Mouse (Mus musculus): ENCODE data around the gene Cyb5rl. TPM values are rescaled to one million over a fixed set of nuclear protein-coding genes. Genes with fewer than 3 reads are reported as not detected.

The Cyb5rl gene
- polyA plus RNA-seq (2012; rRNA removed) = 7.7 and 10.4 TPM in 2 replicates

DNA sequence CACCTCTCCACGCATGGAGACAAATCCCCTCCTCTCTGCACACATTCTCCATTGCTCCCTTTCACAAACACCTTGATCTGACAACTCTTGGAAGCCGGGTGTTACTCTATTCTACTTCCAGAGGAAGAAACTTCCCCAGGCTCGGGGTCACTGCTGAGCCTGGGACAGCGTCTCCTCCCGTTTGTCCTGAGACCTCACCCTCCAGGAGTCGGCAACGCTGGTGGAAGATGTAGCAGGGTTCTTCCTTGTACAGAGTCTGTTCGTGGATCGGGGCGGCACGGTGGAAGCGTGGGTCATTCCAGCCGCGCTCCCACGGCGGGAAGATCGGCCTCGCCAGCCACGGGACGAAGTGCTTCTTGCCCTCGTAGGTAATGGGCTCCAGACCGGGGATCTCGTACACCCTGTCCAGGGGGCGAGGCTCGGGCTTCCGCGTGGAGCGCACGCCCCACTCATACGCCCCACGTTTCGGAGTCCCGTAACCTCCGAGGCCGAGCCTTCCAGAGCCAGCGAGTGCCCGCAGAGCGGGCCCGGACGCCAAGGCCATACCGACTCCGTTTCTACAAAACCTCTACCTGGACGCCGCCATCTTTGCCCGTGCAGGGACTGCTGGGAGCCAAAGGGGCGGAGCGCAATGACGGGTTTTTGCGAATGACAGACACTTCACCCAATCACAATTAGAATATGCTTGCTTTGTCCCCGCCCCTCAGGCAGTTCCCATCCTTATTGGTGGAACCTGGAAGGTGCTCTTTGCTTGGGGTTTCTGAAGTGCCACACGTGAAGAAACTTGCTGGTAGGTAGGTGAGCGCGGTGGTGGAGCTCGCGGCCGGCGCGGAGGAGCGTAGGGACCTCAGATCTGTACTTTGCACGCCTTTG is at the start of gene Cyb5rl, which contains the start of gene Mrpl37:
Gene Cyb5rl, plus strand, starts transcription at position 737 of the 873 bp plus-strand sequence.
Gene Mrpl37, minus strand, starts transcription at position 617 of the 873 bp plus-strand sequence.

DNA sequence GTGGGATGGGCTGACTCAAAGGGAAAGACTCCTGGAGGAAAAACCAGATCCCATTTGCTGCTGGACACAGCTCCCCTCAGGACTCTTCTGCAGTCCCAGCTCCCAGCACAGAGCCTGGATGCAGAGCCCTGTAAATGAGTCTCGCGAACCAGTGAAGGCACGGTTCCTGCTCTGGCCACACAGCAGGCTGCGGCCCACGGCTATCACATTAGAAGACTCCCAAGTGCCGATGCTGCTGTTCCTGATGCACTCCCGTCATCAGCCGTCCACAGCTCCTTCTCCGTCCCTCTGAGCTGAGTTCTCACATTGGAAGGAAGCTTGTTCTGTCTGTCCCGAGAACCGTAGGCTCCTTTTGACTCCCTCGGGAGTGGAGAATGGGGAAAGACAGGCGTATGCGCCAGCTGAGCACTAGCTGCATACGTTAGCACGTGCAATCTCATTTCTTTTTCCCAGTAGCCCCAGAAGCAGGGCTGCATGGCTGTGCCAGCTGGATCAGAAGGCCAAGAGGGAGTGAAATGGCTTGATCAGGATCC is 30.1 kb downstream of the Cyb5rl start, which contains the start of gene Cdcp2:
Gene Cdcp2, plus strand, starts transcription at position 51 of the 533 bp plus-strand sequence.

Other genes with a start within 250 kb of the Cyb5rl start
- 183 and 250 TPM in 2 replicates for gene Ssbp3, start 156.3 kb upstream of the Cyb5rl start, polyA plus RNA-seq (2012; rRNA removed)
- 81.7 and 98.0 TPM in 2 replicates for gene Mrpl37, start 120 bp upstream of the Cyb5rl start, polyA plus RNA-seq (2012; rRNA removed)
- 0.13 and 0.14 TPM in 2 replicates for gene Cdcp2, start 29.9 kb downstream of the Cyb5rl start, polyA plus RNA-seq (2012; rRNA removed)
- gene Tmem59, start 111.4 kb downstream of the Cyb5rl start, polyA plus RNA-seq (2012; rRNA removed) = 98.2 and 148 TPM in 2 replicates
- gene Tceanc2, start 112.1 kb downstream of the Cyb5rl start, polyA plus RNA-seq (2012; rRNA removed) = 19.2 and 20.6 TPM in 2 replicates
- gene Ldlrad1, start 142.2 kb downstream of the Cyb5rl start, polyA plus RNA-seq (2012; rRNA removed) = 0.07 and 0.12 TPM in 2 replicates
- gene Lrrc42, start 186.5 kb downstream of the Cyb5rl start, polyA plus RNA-seq (2012; rRNA removed) = 44.3 and 48.1 TPM in 2 replicates
- gene Hspb11, start 186.6 kb downstream of the Cyb5rl start, polyA plus RNA-seq (2012; rRNA removed) = 23.1 and 24.0 TPM in 2 replicates
- gene Dio1, start 240.2 kb downstream of the Cyb5rl start, polyA plus RNA-seq (2012; rRNA removed) = not detected in 2 replicates
- 22.5 and 30.7 TPM in 2 replicates for gene Yipf1, start 247.4 kb downstream of the Cyb5rl start, polyA plus RNA-seq (2012; rRNA removed)

Measured in central nervous system, embryonic 11.5 days (tissue).